Mouse (Mus musculus) forebrain, embryonic 14.5 days (tissue): ENCODE measurements around the gene Pcbp3. TPM values are rescaled to one million over a fixed set of nuclear protein-coding genes. Genes with fewer than 3 reads are reported as not detected.
"Not testable (repeated sequence)": the region's sequence is repeated elsewhere in the genome, so short reads cannot be mapped to it uniquely, and the experiment has no call there.

Experiments
- ATAC-seq: fragments of 200-750 bp; cut with Nextera tagmentation; 2 replicates; pipeline ENCODE4 v1.8.0; 2017; ENCODE audit warnings: mild to moderate bottlenecking, moderate library complexity
- DNase-seq: peaks from one replicate; pipeline ENCODE4 v3.0.0-alpha.2; 2015; ENCODE audit warnings: low spot score
- H3K27ac ChIP-seq: fragments of 300-500 bp; sonication (generic); 2 replicates; pipeline ENCODE4 v1.5.1; 2014; ENCODE audit warnings: low read depth, mild to moderate bottlenecking, control low read depth, low read length, moderate library complexity
- H3K27me3 ChIP-seq: fragments of 300-500 bp; sonication (generic); replicated peaks from 2 replicates; pipeline ENCODE4 v1.6.1; 2014; ENCODE audit warnings: low read length, control low read depth, mixed read lengths; ENCODE audit not compliant: control insufficient read depth, insufficient read depth
- H3K36me3 ChIP-seq: fragments of 300-500 bp; sonication (generic); 2 replicates; pipeline ENCODE4 v1.6.1; 2014; ENCODE audit warnings: low read length, control low read depth; ENCODE audit not compliant: control insufficient read depth, insufficient read depth
- H3K4me1 ChIP-seq: fragments of 300-500 bp; sonication (generic); 2 replicates; pipeline ENCODE4 v1.6.1; 2014; ENCODE audit warnings: antibody characterized with exemption, low read length, control low read depth; ENCODE audit not compliant: control insufficient read depth, insufficient read depth
- H3K4me2 ChIP-seq: fragments of 300-500 bp; sonication (generic); 2 replicates; pipeline ENCODE4 v1.6.1; 2014; ENCODE audit warnings: mild to moderate bottlenecking, control low read depth, low read length
- H3K4me3 ChIP-seq: fragments of 300-500 bp; sonication (generic); 2 replicates; pipeline ENCODE4 v1.5.1; 2014; ENCODE audit warnings: low read depth, low read length, control low read depth
- H3K9ac ChIP-seq: fragments of 300-500 bp; sonication (generic); 2 replicates; pipeline ENCODE4 v1.6.1; 2014; ENCODE audit warnings: mild to moderate bottlenecking, low read length, control low read depth, moderate library complexity
- H3K9me3 ChIP-seq: fragments of 300-500 bp; sonication (generic); replicated peaks from 2 replicates; pipeline ENCODE4 v1.6.1; 2016; ENCODE audit warnings: low read length, control low read depth, mixed read lengths; ENCODE audit not compliant: control insufficient read depth
- WGBS: fragments of 180-500 bp; shearing (Covaris S2); extraction: QIAGEN DNeasy Blood & Tissue Kit; methylation state at CpG from one replicate; pipeline ENCODE4 v1.1.7; 2014; 5-methylcytosine and 5-hydroxymethylcytosine counted together
- polyA plus RNA-seq: library from polyadenylated mRNA; unstranded; fragments of >200 nt; fragmentation: Nextera tagmentation; extraction: Ambion mirVana; gene quantifications from 2 replicates; pipeline ENCODE4 v1.2.1, GENCODE M21; 2014

Pcbp3 gene
- polyA plus RNA-seq, 1 experiment from 2014 or later = 30.5 TPM

DNA sequence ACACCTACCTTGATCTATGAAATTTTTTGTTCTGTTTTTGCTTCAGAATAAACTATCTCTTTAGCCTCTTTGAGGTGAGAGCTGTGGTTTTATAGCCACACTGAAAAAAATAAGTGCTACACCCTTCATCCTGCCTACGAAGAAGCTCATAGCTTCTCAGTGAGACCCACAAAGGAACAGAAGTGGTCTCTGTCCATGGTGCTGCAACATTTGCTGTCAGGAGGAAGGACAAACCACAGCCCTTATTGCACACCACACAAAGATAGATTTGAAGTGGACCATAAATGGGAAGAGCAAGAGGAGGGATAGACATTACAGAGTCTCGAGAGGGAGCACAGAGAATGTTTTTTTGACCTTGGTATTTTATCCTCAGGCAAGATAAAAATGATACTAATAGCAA lies 16.4 kb upstream of the Pcbp3 start:
- peaks cover 7% of the 10 kb centered on the region for H3K4me1 ChIP-seq
- H3K27me3 ChIP-seq = no peaks in the 10 kb centered on the region
- 66% methylated on average over 2 of the region's 2 CpGs for WGBS
- H3K36me3 ChIP-seq = no peaks in the 10 kb centered on the region
- DNase-seq = no peak
- H3K4me2 ChIP-seq = no peak overlapping the region
- H3K27ac ChIP-seq = no peak overlapping the region
- no peaks in the 10 kb centered on the region for H3K9me3 ChIP-seq
- H3K9ac ChIP-seq = no peak overlapping the region
- no peak overlapping the region for H3K4me3 ChIP-seq
- no peak for ATAC-seq

DNA sequence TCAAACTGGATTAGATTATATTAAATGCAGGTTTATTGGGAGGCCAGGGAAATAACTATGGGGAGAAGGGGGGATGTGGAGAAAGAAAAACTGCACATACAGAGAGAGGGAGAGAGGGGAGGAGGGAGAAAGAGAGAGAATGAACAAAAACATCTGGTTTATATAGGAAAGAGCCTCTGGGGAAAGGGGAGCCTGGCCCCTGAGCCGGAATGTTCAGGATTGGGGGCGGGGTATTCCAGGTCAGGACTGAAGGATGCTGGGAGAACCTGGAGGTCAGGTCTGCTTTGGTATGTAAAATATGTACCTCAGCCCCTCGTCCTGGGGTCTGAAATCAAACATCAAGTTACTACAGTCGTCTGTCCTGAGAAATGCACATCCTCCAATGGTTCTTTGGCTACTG lies 15.0 kb upstream of the Pcbp3 start:
- Histone ChIP-seq H3K9ac (no peak overlapping the region), H3K27ac (no peak overlapping the region), H3K4me2 (no peak overlapping the region), H3K9me3 (no peaks in the 10 kb centered on the region), H3K4me3 (no peak overlapping the region), H3K27me3 (no peaks in the 10 kb centered on the region), H3K36me3 (no peaks in the 10 kb centered on the region), H3K4me1 (peaks cover 7% of the 10 kb centered on the region)
- ATAC-seq (no peak), DNase-seq (no peak)
- WGBS = 63% methylated on average over 4 of the region's 4 CpGs

DNA sequence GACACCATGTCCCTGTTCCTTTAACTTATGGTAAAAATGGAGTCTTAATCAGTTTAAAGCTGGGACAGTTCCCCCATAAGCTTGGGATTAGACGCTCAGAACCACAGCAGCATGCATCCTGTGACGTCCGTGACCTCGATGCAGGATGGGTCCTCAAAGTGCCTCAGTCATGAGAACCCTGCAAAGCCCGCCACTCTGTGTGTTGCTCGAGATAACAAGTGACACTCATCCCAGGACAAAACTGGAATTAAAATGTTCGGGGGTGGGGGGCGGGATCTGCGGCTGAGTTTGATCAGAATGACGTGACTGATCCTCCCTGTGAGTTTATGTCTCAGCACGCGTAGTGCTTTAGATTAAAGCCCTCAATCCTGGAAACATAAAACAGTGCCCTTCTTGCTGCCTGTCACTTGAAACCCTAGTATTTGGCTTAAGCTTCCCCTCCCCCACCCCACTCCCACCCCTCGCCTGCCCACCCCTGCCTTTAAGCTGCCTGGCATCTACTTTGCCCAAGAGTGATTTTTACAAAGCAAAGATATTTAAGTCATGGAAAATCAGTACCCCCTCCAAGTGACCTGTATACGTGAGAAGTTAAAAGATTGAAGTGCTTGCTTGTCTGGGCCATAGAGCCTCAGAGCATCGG lies 12.2 kb upstream of the Pcbp3 start:
- H3K4me2 ChIP-seq = 0 out of 2 replicates have a peak overlapping the region, but pooled peaks have one; percentile 16
- no peak for DNase-seq
- no peak overlapping the region for H3K9ac ChIP-seq
- peaks cover 7% of the 10 kb centered on the region for H3K4me1 ChIP-seq
- no peak for ATAC-seq
- H3K27ac ChIP-seq = no peak overlapping the region
- no peaks in the 10 kb centered on the region for H3K9me3 ChIP-seq
- no peaks in the 10 kb centered on the region for H3K27me3 ChIP-seq
- WGBS = 35% methylated on average over 15 of the region's 15 CpGs
- H3K36me3 ChIP-seq = no peaks in the 10 kb centered on the region
- no peak overlapping the region for H3K4me3 ChIP-seq

DNA sequence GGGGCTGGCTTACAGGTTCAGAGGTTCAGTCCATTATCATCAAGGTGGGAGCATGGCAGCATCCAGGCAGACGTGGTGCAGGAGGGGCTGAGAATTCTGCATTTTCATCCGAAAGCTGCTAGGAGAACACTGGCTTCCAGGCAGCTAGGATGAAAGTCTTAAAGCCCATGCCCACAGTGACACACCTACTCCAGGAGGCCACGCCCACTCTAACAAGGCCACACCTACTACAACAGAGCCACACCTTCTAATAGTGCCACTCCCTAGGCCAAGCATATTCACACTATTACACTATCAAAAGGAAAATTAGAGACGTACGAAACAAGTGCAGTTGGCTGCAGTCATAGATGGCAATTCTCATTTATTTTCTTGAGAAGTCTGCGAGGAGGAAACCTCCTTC lies 10.6 kb upstream of the Pcbp3 start:
- H3K9ac ChIP-seq, H3K9me3 ChIP-seq, DNase-seq, H3K4me1 ChIP-seq, H3K4me3 ChIP-seq, H3K27ac ChIP-seq, ATAC-seq, H3K27me3 ChIP-seq, H3K4me2 ChIP-seq, H3K36me3 ChIP-seq: not testable (repeated sequence)
- WGBS = 77% methylated on average over 6 of the region's 6 CpGs

DNA sequence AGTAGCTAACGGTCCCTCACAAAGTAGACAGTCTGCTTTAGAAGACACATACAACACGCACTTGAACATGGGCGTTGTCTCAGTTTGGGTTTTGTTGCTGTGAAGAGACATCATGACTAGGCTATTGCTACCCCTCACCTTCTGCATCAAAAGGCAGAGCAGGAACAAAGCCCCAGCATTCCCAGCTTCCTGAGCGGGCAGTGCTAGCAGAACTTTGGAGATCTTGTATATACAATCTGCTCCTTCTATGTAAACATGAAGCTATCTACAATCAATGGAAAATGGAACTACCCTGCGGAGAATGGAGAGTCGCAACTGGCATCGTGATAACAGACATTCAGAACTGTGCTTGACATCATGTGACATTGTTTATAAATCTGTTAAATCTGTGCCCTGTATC lies 9.3 kb upstream of the Pcbp3 start:
- H3K36me3 ChIP-seq = no peaks in the 10 kb centered on the region
- WGBS = 92% methylated on average over 7 of the region's 7 CpGs
- H3K4me3 ChIP-seq = no peak overlapping the region
- no peaks in the 10 kb centered on the region for H3K27me3 ChIP-seq
- H3K27ac ChIP-seq = no peak overlapping the region
- peaks cover 7% of the 10 kb centered on the region for H3K4me1 ChIP-seq
- ATAC-seq (no peak), DNase-seq (no peak)
- no peaks in the 10 kb centered on the region for H3K9me3 ChIP-seq
- no peak overlapping the region for H3K9ac ChIP-seq
- no peak overlapping the region for H3K4me2 ChIP-seq

DNA sequence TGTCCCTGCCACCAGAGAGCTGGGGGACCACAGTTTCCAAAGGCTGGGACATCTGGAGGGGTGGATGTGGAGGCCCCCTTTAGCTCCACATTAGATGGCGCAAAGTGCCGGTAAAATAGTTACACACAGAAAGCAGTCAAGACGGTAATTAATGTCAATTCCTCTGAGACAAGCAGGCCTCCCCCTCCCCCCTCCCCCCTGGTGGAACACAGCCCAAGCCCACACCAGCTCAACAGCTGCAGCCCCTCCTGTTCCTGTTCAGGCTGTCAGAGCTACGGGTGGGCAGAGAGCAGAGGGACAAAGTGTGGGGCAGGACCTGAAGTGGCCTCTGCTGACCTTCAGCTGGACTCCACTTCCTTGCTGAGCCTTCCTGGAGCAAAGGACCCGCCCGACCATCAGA lies 2.7 kb upstream of the Pcbp3 start:
- H3K4me2 ChIP-seq = no peak overlapping the region; the same call in 1 of the 2 replicates
- DNase-seq = peak; percentile 62
- peaks cover 13% of the 10 kb centered on the region for H3K4me1 ChIP-seq
- no peaks in the 10 kb centered on the region for H3K9me3 ChIP-seq
- WGBS = 14% methylated on average over 6 of the region's 6 CpGs
- H3K4me3 ChIP-seq = no peak overlapping the region
- H3K27ac ChIP-seq = peak overlapping the region; percentile 52; the same call in 1 of the 2 replicates
- H3K36me3 ChIP-seq = 0 out of 2 replicates have a peak, but pooled peaks cover 1% of the 10 kb centered on the region
- no peaks in the 10 kb centered on the region for H3K27me3 ChIP-seq
- ATAC-seq = no peak
- no peak overlapping the region for H3K9ac ChIP-seq

DNA sequence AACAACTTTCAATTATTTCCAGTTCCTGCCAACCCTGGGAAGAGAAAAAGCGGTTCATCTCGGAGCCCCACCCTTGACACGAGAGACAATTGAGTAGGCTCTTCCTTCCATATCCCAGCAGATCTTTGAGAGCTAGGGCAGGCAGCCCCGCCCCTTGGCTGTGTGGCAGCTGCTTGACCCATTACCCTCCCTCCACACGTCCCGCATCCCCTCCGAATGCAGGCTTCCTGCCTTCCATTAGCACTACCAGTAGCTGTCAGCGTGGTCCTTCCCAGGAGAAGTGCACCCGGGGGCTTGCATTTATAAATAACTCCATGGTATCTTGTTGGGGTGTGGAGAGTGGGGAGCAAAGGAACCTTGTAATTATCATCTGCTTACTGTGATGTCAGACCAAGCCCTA lies 2.3 kb upstream of the Pcbp3 start:
- H3K36me3 ChIP-seq = 0 out of 2 replicates have a peak, but pooled peaks cover 4% of the 10 kb centered on the region
- WGBS = 45% methylated on average over 9 of the region's 9 CpGs
- no peaks in the 10 kb centered on the region for H3K27me3 ChIP-seq
- peak overlapping the region; percentile 52; the same call in 1 of the 2 replicates for H3K27ac ChIP-seq
- H3K4me3 ChIP-seq = no peak overlapping the region
- H3K9ac ChIP-seq = no peak overlapping the region
- no peaks in the 10 kb centered on the region for H3K9me3 ChIP-seq
- DNase-seq = peak; percentile 43
- peaks cover 13% of the 10 kb centered on the region for H3K4me1 ChIP-seq
- ATAC-seq = no peak
- H3K4me2 ChIP-seq = peak overlapping the region; percentile 8; the same call in 1 of the 2 replicates

DNA sequence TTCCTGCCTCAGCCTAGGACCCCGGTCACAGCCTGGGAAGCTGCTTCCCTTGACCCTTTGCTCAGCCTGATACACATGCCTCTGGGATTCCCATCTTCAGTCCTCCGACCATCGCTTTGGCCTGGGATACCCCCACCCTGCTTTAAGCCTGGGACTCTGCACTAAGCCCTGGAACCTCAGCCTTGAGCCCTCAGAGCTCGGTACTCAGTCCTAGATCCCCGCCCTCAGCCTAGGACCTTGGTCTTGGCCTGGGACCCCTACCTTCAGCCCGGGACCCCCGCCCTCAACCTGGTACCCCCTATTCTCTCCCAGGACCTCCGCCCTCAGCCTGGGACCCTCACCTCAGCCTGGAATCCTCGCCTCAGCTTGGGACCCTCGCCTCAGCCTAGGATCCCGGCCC lies 531 bp downstream of the Pcbp3 start:
- Histone ChIP-seq H3K4me1 (peaks cover 13% of the 10 kb centered on the region), H3K4me2 (peak overlapping the region; percentile 96), H3K27me3 (no peaks in the 10 kb centered on the region), H3K36me3 (0 out of 2 replicates have a peak, but pooled peaks cover 4% of the 10 kb centered on the region), H3K9me3 (no peaks in the 10 kb centered on the region), H3K4me3 (peak overlapping the region; percentile 64), H3K27ac (peak overlapping the region; percentile 52; the same call in 1 of the 2 replicates), H3K9ac (peak overlapping the region; percentile 86)
- WGBS = 9% methylated on average over 11 of the region's 11 CpGs
- DNase-seq (peak; percentile 25), ATAC-seq (no peak; the same call in 1 of the 2 replicates)

DNA sequence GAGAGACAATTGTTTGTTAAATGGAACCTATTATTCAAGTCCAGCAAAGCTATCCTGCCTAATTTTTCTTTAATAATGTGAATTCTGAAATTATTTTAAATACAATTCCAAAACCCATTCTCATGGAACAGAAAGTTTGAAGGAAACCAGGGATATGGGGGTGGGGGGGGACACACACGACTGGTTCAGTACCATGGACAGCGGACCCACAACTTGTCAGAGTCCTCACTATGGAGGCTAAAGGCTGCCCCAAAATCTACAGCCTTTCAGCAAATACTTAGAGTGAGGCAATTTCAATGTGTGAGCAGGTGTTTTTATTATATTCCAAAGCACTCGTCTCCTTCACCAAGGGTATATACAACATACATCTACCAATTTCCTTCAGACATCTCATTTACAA lies 3.5 kb downstream of the Pcbp3 start:
- DNase-seq (no peak), ATAC-seq (no peak)
- Histone ChIP-seq H3K4me2 (no peak overlapping the region), H3K9me3 (no peaks in the 10 kb centered on the region), H3K36me3 (0 out of 2 replicates have a peak, but pooled peaks cover 4% of the 10 kb centered on the region), H3K4me1 (peaks cover 4% of the 10 kb centered on the region; the same call in 1 of the 2 replicates), H3K27me3 (no peaks in the 10 kb centered on the region), H3K4me3 (no peak overlapping the region), H3K27ac (no peak overlapping the region), H3K9ac (no peak overlapping the region)
- 64% methylated on average over 3 of the region's 3 CpGs for WGBS
